In genomic region chr6:139589291-139589690, GRCm38 (mm10) we compare ENCODE assay signal across 8 mouse cellular contexts. TPM values are rescaled to one million over a fixed set of nuclear protein-coding genes. Genes with fewer than 3 reads are reported as not detected.
DNase-seq lines count a peak whose midpoint lies in the region; ATAC-seq and TF ChIP-seq lines count a peak whose summit lies in the region.

No protein-coding gene starts in this region.

- H3K27me3 ChIP-seq in embryonic facial prominence, embryonic 10.5 days (replicated peaks; ENCODE audit: low read depth, poor library complexity, severe bottlenecking) = no peaks in the 10 kb centered on the region
- H3K27me3 ChIP-seq in heart, embryonic 12.5 days (replicated peaks) = 0 out of 2 replicates have a peak, but pooled peaks cover 2% of the 10 kb centered on the region

- ATAC-seq in heart, embryonic 12.5 days (ENCODE audit: insufficient number of reproducible peaks, low FRiP score) = no peak
- ATAC-seq in monocyte, adult 5-6 weeks (replicated peaks; ENCODE audit: insufficient number of reproducible peaks, low FRiP score, low TSS enrichment, poor library complexity, severe bottlenecking) = no peak

- H3K27ac ChIP-seq in embryonic facial prominence, embryonic 10.5 days (replicated peaks) = no peak overlapping the region
- H3K27ac ChIP-seq in heart, embryonic 12.5 days (ENCODE audit: poor library complexity, severe bottlenecking) = no peak overlapping the region

- peak; percentile 64 for DNase-seq in 416B (ENCODE audit: low read depth)
- peak; percentile 25 for DNase-seq in adrenal gland, adult 8-10 months
- DNase-seq in embryonic facial prominence, embryonic 10.5 days (ENCODE audit: low spot score) = peak; percentile 74
- DNase-seq in kidney, postnatal 10 days = peak; percentile 80
- peak; percentile 46 for DNase-seq in lung, adult 2 months
- peak; percentile 52 for DNase-seq in ovary, postnatal 14 days (ENCODE audit: low spot score)

- TF ChIP-seq POLR2A in lung, adult 2 months (IDR thresholded peaks at IDR 0.05; ENCODE audit: borderline replicate concordance, extremely low read depth, low read depth, low read length) = no peak

- H3K4me1 ChIP-seq in embryonic facial prominence, embryonic 10.5 days = peaks cover 16% of the 10 kb centered on the region; the same call in 1 of the 2 replicates
- no peaks in the 10 kb centered on the region for H3K4me1 ChIP-seq in heart, embryonic 12.5 days (replicated peaks)
- H3K4me1 ChIP-seq in lung, adult 2 months (ENCODE audit: control insufficient read depth, insufficient read depth, low read length) = no peaks in the 10 kb centered on the region

- no peaks in the 10 kb centered on the region for H3K9me3 ChIP-seq in embryonic facial prominence, embryonic 10.5 days
- H3K9me3 ChIP-seq in heart, embryonic 12.5 days (replicated peaks) = no peaks in the 10 kb centered on the region

- WGBS in embryonic facial prominence, embryonic 10.5 days = 10% methylated on average over 12 of the region's 12 CpGs
- 9% methylated on average over 12 of the region's 12 CpGs for WGBS in heart, embryonic 12.5 days
- WGBS in lung, adult 2 months = 6% methylated on average over 12 of the region's 12 CpGs

- no peak overlapping the region for H3K4me3 ChIP-seq in embryonic facial prominence, embryonic 10.5 days
- H3K4me3 ChIP-seq in heart, embryonic 12.5 days = no peak overlapping the region
- peak overlapping the region; percentile 28 for H3K4me3 ChIP-seq in lung, adult 2 months (replicated peaks; ENCODE audit: extremely low read depth, low read depth, low read length)

- no peaks in the 10 kb centered on the region for H3K36me3 ChIP-seq in embryonic facial prominence, embryonic 10.5 days (replicated peaks)
- no peaks in the 10 kb centered on the region for H3K36me3 ChIP-seq in heart, embryonic 12.5 days

- TF ChIP-seq CTCF in lung, adult 2 months (IDR thresholded peaks at IDR 0.05; ENCODE audit: insufficient read depth, low read length) = peak; percentile 38; the same call in 1 of the 2 replicates

- no peak overlapping the region for H3K9ac ChIP-seq in heart, embryonic 12.5 days

- peak overlapping the region; percentile 41 for H3K4me2 ChIP-seq in heart, embryonic 12.5 days

RNA-seq across cellular contexts. Expression of gene Pik3c2g, which starts 2.3 kb away (rescaled TPM):
- 1 to 10 TPM in 2 of 4 experiments, not detected in 2; 9.4 to 10.0 TPM for total RNA-seq in adrenal gland, adult 8-10 months (2022)
- 0.08 and 0.25 TPM in 2 replicates for polyA plus RNA-seq in embryonic facial prominence, embryonic 10.5 days (2016; fragmentation: Nextera tagmentation; extraction: Ambion mirVana)
- polyA plus RNA-seq in heart, embryonic 12.5 days (2016; fragmentation: Nextera tagmentation; extraction: Ambion mirVana) = 0.63 and 0.87 TPM in 2 replicates
- polyA plus RNA-seq in lung, adult 2 months (2012; rRNA removed) = 0.50 and 0.91 TPM in 2 replicates
- not detected in 3 replicates for total RNA-seq in monocyte, adult 5-6 weeks (2017)

Comparison
In these comparisons a context has a peak if more than half of its experiments do, and no peak if none do; other contexts are left out.
1. DNase-seq: peak in every context shown above with its lines; median percentile 80 in kidney, postnatal 10 days; 74 in embryonic facial prominence, embryonic 10.5 days; 64 in 416B; 52 in ovary, postnatal 14 days; 46 in lung, adult 2 months; 25 in adrenal gland, adult 8-10 months.